Mouse (Mus musculus) heart, adult 2 months (tissue): Measurements from ENCODE around the gene Col5a2.

ENCODE experiments used
- CTCF ChIP-seq: fragments of 200-600 bp; IDR thresholded peaks from 2 replicates; pipeline ENCODE4 v1.8.1; 2022; ENCODE audit warnings: antibody characterized with exemption, mild to moderate bottlenecking, moderate library complexity
- EP300 ChIP-seq: fragments of 200-500 bp; IDR thresholded peaks from 2 replicates; pipeline ENCODE4 v1.6.1; 2011; ENCODE audit warnings: low read depth, low read length, control low read depth; ENCODE audit not compliant: insufficient read depth

DNA sequence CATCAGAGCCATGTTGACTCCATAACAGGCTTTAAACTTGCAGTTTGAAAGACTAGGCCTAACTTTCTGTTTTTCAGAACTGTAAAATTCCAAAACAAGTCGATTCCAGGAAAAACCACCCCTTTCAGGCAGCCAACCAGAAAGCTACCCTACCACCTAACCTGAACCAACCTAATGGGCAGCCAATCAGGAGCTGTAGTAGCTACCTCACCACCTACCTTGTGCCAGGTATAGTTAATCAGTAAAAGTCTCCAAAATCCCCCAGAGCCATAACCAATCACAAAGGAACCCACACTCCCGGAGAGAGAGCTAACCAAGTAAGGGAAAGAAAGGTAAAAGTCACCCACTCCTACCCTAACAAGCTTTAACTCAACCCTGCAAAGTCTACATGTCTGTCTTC lies 18.4 kb upstream of the Col5a2 start:
- TF ChIP-seq CTCF (no peak), EP300 (no peak)
